Mouse (Mus musculus) MEL (cell line): ENCODE measurements around the gene Igf2bp3. TPM values are rescaled to one million over a fixed set of nuclear protein-coding genes. Genes with fewer than 3 reads are reported as not detected.

Experiments
- DNase-seq: peaks from one replicate; pipeline ENCODE4 v3.0.0; 2011; ENCODE audit warnings: low read depth, low spot score
- H3K27ac ChIP-seq: 2 replicates; pipeline ENCODE4 v1.5.1; 2012; ENCODE audit warnings: low read depth, mild to moderate bottlenecking, control low read depth, low read length, moderate library complexity; ENCODE audit not compliant: control insufficient read depth
- H3K27me3 ChIP-seq, 2 experiments: fragments of 150-350 bp in 1 of 2; sonication (generic) in 1 of 2; 2 replicates each; pipeline ENCODE4 v1.6.1; 2012; ENCODE audit warnings: low read length in 2 of 2, mild to moderate bottlenecking in 2 of 2, improper control_type of control experiment in 1 of 2, moderate library complexity in 1 of 2; ENCODE audit not compliant: insufficient read depth in 2 of 2, control insufficient read depth in 1 of 2
- H3K36me3 ChIP-seq, 2 experiments: 2 replicates each; pipeline ENCODE4 v1.6.1; 2012 to 2014; ENCODE audit warnings: low read length in 2 of 2, improper control_type of control experiment in 1 of 2, inconsistent platforms in 1 of 2, mild to moderate bottlenecking in 1 of 2; ENCODE audit not compliant: insufficient read depth in 2 of 2, control insufficient read depth in 1 of 2
- H3K4me1 ChIP-seq, 2 experiments: fragments of 150-350 bp in 1 of 2; sonication (generic) in 1 of 2; 2 replicates each; pipeline ENCODE4 v1.6.1; 2012; ENCODE audit warnings: low read length in 2 of 2, improper control_type of control experiment in 1 of 2, mild to moderate bottlenecking in 1 of 2; ENCODE audit not compliant: insufficient read depth in 2 of 2, control insufficient read depth in 1 of 2
- H3K4me3 ChIP-seq, 2 experiments: fragments of 150-350 bp in 1 of 2; sonication (generic) in 1 of 2; 2 replicates each; pipeline ENCODE4 v1.5.1; 2012; ENCODE audit warnings: low read depth in 2 of 2, low read length in 2 of 2, mild to moderate bottlenecking in 2 of 2, moderate library complexity in 2 of 2, control low read depth in 1 of 2, improper control_type of control experiment in 1 of 2; ENCODE audit not compliant: control insufficient read depth in 1 of 2, insufficient read depth in 1 of 2
- H3K79me2 ChIP-seq: 2 replicates; pipeline ENCODE4 v1.6.1; 2012; ENCODE audit warnings: mild to moderate bottlenecking, low read length, moderate library complexity; ENCODE audit not compliant: control insufficient read depth, poor library complexity, insufficient read depth
- H3K9ac ChIP-seq: 2 replicates; pipeline ENCODE4 v1.6.1; 2012; ENCODE audit warnings: low read depth, mild to moderate bottlenecking, control low read depth, low read length, moderate library complexity; ENCODE audit not compliant: control insufficient read depth, poor library complexity, severe bottlenecking
- H3K9me3 ChIP-seq: fragments of 150-350 bp; sonication (generic); replicated peaks from 2 replicates; pipeline ENCODE4 v1.6.1; 2012; ENCODE audit warnings: mild to moderate bottlenecking, low read length, improper control_type of control experiment, moderate library complexity; ENCODE audit not compliant: insufficient read depth
- ELF1 ChIP-seq: IDR thresholded peaks from 2 replicates; pipeline ENCODE4 v1.6.1; 2014; ENCODE audit warnings: low read depth, mild to moderate bottlenecking, inconsistent platforms, low read length, improper control_type of control experiment, moderate library complexity
- EP300 ChIP-seq, 2 experiments: IDR thresholded peaks; 2 replicates each; pipeline ENCODE4 v1.6.1; 2011; ENCODE audit warnings: improper control_type of control experiment in 2 of 2, low read length in 2 of 2, low read depth in 1 of 2, mild to moderate bottlenecking in 1 of 2
- GABPA ChIP-seq: IDR thresholded peaks from 2 replicates; pipeline ENCODE4 v1.6.1; 2012; ENCODE audit warnings: low read depth, mild to moderate bottlenecking, inconsistent platforms, low read length, improper control_type of control experiment, moderate library complexity
- JUND ChIP-seq: IDR thresholded peaks from 2 replicates; pipeline ENCODE4 v1.6.1; 2011; ENCODE audit warnings: low read depth, mild to moderate bottlenecking, improper control_type of control experiment, low read length
- MAFK ChIP-seq: IDR thresholded peaks from 2 replicates; pipeline ENCODE4 v1.6.1; 2011; ENCODE audit warnings: low read depth, mild to moderate bottlenecking, low read length, improper control_type of control experiment, borderline replicate concordance
- MAX ChIP-seq: IDR thresholded peaks from 2 replicates; pipeline ENCODE4 v1.6.1; 2011; ENCODE audit warnings: low read length, improper control_type of control experiment
- MEF2A ChIP-seq: IDR thresholded peaks from 2 replicates; pipeline ENCODE4 v1.6.1; 2014; ENCODE audit warnings: low read depth, mild to moderate bottlenecking, inconsistent platforms, low read length, improper control_type of control experiment; ENCODE audit not compliant: poor library complexity, insufficient replicate concordance, severe bottlenecking; ENCODE audit errors: extremely low read depth
- MXI1 ChIP-seq: IDR thresholded peaks from 2 replicates; pipeline ENCODE4 v1.6.1; 2011; ENCODE audit warnings: mild to moderate bottlenecking, low read depth, low read length, improper control_type of control experiment
- POLR2AphosphoS5 ChIP-seq: IDR thresholded peaks from 2 replicates; pipeline ENCODE4 v1.6.1; 2012; ENCODE audit warnings: low read depth, borderline replicate concordance, mild to moderate bottlenecking, inconsistent platforms, low read length, moderate library complexity, mixed read lengths
- RAD21 ChIP-seq: IDR thresholded peaks from 2 replicates; pipeline ENCODE4 v1.6.1; 2011; ENCODE audit warnings: mild to moderate bottlenecking, low read depth, low read length, improper control_type of control experiment
- RCOR1 ChIP-seq: IDR thresholded peaks from 2 replicates; pipeline ENCODE4 v1.6.1; 2012; ENCODE audit warnings: low read depth, mild to moderate bottlenecking, inconsistent platforms, low read length, improper control_type of control experiment
- SIN3A ChIP-seq: IDR thresholded peaks from 2 replicates; pipeline ENCODE4 v1.6.1; 2012; ENCODE audit warnings: low read length, improper control_type of control experiment, inconsistent platforms
- TBP ChIP-seq: IDR thresholded peaks from 2 replicates; pipeline ENCODE4 v1.8.0; 2011; ENCODE audit warnings: low read depth, low read length, improper control_type of control experiment
- TCF12 ChIP-seq: IDR thresholded peaks from 2 replicates; pipeline ENCODE4 v1.6.1; 2014; ENCODE audit warnings: low read depth, mild to moderate bottlenecking, inconsistent platforms, low read length, improper control_type of control experiment, moderate library complexity
- UBTF ChIP-seq: IDR thresholded peaks from 2 replicates; pipeline ENCODE4 v1.6.1; 2012; ENCODE audit warnings: low read depth, mild to moderate bottlenecking, inconsistent platforms, low read length, improper control_type of control experiment, moderate library complexity, borderline replicate concordance; ENCODE audit not compliant: insufficient read depth
- ZC3H11A ChIP-seq: IDR thresholded peaks from 2 replicates; pipeline ENCODE4 v1.6.1; 2012; ENCODE audit warnings: low read depth, mild to moderate bottlenecking, inconsistent platforms, low read length, improper control_type of control experiment
- ZKSCAN1 ChIP-seq: IDR thresholded peaks from 2 replicates; pipeline ENCODE4 v1.6.1; 2012; ENCODE audit warnings: low read depth, mild to moderate bottlenecking, inconsistent platforms, low read length, improper control_type of control experiment, moderate library complexity
- ZMIZ1 ChIP-seq: IDR thresholded peaks from 2 replicates; pipeline ENCODE4 v1.6.1; 2012; ENCODE audit warnings: low read depth, mild to moderate bottlenecking, inconsistent platforms, low read length, improper control_type of control experiment, moderate library complexity
- polyA plus RNA-seq, 2 experiments: library from polyadenylated mRNA; stranded (reverse) in 1 of 2; unstranded in 1 of 2; fragments of >175 nt in 1 of 2; fragments of >200 nt in 1 of 2; gene quantifications; 2 replicates each; pipeline versions ENCODE4 v1.2.1 to v1.2.4; 2012; ENCODE audit warnings: low replicate concordance in 2 of 2, low read depth in 1 of 2; ENCODE audit not compliant: insufficient read length in 2 of 2, insufficient read depth in 1 of 2, missing spikeins in 1 of 2
- total RNA-seq: library from RNA; depleted of rRNA; stranded (reverse); fragments of 300-350 nt; gene quantifications from 2 replicates; pipeline ENCODE4 v1.2.3, GENCODE M21; 2012

The Igf2bp3 gene
- total and polyA plus RNA-seq, 3 experiments: 0.12 to 0.29 TPM; not detected in 1

DNA sequence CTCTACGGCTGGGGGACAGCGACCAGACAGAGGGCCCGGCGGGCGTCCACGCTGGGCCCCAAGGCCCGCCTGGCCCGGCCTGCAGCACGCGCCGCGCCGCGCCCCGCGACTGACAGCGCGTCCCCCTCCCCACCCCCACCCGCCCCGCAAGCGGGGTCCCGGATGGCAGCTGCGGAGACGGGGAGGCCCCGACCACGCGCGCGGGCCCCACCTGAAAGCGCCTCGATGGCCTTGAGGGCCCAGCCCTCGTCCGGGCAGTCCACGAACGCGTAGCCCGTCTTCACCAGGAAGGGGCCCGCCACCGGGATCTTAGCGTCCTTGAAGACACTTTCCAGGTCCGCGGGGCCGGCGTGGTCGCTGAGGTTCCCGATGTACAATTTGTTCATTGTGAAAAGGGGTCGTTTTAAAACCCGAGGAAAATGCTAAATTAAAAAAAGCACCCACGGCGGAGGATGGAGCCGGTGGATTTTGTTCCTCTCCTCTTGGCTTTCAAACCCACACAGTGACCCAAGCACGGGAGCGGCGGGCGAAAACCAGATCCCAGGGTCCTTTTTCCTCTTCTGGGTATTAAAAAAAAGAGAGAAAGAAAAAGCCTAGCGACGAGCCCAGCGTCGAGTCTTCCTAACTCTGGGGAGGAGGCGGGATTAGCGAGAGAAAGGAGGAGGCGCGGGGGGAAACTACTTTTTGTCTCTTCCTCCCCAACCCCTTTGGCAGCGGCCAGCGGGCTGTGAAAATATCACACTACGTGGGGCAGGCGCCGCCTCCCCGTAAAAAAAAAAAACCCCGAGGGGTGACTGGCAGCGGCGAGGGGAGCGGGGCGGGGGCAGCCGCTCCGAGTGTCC lies 450 bp downstream of the Igf2bp3 start:
- no peak for DNase-seq
- Histone ChIP-seq H3K4me3 (no peak overlapping the region), H3K9ac (no peak overlapping the region), H3K27me3 (no peaks in the 10 kb centered on the region), H3K4me1 (no peaks in the 10 kb centered on the region), H3K9me3 (no peaks in the 10 kb centered on the region), H3K36me3 (no peaks in the 10 kb centered on the region), H3K79me2 (no peaks in the 10 kb centered on the region), H3K27ac (no peak overlapping the region)
- no peak for TF ChIP-seq ZKSCAN1
- no peak for TF ChIP-seq SIN3A
- no peak for TF ChIP-seq RCOR1
- no peak for TF ChIP-seq ZMIZ1
- no peak for TF ChIP-seq MEF2A
- no peak for TF ChIP-seq POLR2AphosphoS5

DNA sequence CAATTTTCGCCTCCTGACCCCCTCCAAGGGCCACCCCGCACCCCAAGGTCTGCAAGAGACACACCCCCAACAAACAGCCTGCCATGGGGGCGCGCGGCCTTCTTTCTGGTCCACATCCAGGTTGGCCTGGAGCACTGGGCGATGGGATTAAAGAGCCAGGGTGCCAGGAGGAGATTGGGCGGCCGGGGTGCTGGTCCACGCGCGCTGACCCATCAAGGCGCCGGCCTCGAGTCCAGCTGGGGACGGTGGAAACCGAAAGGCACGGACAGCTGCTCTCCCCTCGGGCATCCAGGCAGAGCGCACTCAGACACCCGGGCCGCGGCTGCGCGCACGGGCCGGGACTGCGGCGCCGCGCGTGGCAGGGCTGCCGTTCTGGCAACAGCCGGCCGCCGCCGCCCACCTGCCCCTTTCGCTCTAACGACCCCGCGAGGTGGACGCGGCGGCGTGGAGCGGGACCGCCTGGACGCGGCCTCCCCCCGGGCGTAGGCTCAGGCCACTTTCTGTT lies 1.1 kb downstream of the Igf2bp3 start:
- no peaks in the 10 kb centered on the region for H3K79me2 ChIP-seq
- H3K9ac ChIP-seq: no peak overlapping the region
- H3K4me3 ChIP-seq: no peak overlapping the region
- no peak for TF ChIP-seq GABPA
- TF ChIP-seq TBP: no peak
- TF ChIP-seq EP300 (IDR thresholded peaks at IDR 0.05; ENCODE audit: low read depth in 1 of 2, low read length in 2 of 2): no peak
- TF ChIP-seq UBTF: no peak
- no peak for TF ChIP-seq RAD21
- no peak for TF ChIP-seq MAFK
- no peak for TF ChIP-seq JUND
- TF ChIP-seq MAX: no peak
- TF ChIP-seq MEF2A: no peak
- no peak for TF ChIP-seq ZC3H11A
- TF ChIP-seq TCF12: no peak
- no peak for TF ChIP-seq ZMIZ1
- TF ChIP-seq ELF1: no peak
- TF ChIP-seq MXI1: no peak
- H3K27ac ChIP-seq: no peak overlapping the region
- no peaks in the 10 kb centered on the region for H3K36me3 ChIP-seq
- DNase-seq: no peak
- H3K9me3 ChIP-seq: no peaks in the 10 kb centered on the region
- no peaks in the 10 kb centered on the region for H3K27me3 ChIP-seq
- H3K4me1 ChIP-seq: no peaks in the 10 kb centered on the region
